Mouse (Mus musculus) lung, adult 2 months (tissue): Measurements from ENCODE around the gene Olfr876.

Experiments used
- CTCF ChIP-seq: fragments of 200-500 bp; IDR thresholded peaks from 2 replicates; pipeline ENCODE4 v1.5.1; 2011; ENCODE audit warnings: mild to moderate bottlenecking, low read length, control low read depth; ENCODE audit not compliant: insufficient read depth
- POLR2A ChIP-seq: fragments of 200-500 bp; IDR thresholded peaks from 2 replicates; pipeline ENCODE4 v1.6.1; 2011; ENCODE audit warnings: low read depth, mild to moderate bottlenecking, control low read depth, low read length, borderline replicate concordance; ENCODE audit errors: extremely low read depth

DNA sequence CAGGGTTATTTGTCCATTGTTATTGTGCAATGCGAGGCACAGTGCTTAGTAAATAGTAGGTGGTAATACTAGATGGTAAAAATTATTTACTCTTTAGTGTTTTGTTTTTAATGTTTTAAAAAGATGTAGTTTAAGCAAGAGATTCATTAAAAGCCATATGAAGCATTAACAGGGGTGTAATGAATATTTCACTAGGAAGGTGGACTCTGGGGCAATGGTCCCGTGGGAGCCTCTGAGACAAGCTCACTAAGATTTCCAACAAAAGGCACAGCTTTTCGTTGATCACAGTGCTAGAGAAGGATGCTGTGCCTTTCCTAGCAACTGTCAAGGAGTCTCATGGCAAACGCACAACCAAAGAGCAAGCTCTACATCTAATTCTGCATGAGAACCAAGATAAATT lies 51.1 kb downstream of the Olfr876 start, which contains the start of gene Olfr877:
- TF ChIP-seq CTCF (no peak), POLR2A (no peak)
